Mouse (Mus musculus): Measurements from ENCODE around the gene Zfp568.

DNA sequence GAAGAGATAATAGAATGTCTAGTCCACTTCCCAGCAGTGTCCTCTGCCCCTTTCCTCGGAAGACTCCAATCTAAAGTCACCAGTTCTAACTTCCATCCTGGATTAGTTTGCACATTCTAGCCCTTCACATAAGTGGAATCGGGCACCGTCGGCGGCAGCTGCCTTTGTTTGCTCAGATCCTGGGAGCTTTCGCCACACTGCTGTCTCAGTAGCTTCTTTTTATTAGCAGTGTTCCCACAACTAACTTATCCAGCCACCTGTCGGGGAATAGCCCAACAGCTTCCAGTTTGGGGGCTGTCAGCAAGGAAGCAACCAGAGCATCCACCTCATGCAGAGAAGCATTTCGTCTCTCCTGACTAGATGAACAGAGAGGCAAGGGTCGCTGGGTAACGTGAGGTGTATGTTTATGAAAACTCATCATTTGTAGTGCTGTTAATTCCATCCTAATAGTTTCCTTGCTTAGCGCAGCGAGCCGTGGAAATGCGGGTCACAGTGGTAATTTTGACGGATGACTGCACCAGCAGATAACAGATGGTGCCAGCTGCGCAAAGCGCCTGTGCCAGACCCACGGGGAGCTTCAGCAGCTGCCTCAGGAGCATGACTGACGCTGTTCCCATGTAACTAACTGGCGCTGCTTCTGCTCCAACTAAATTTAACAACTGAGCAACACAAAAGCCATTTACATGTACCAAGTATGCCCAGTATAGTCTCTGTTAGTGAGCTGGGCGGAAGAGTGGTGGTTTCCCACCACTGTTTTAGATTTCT is 25.7 kb downstream of the Zfp568 start:
- peak; percentile 27; the same call in 1 of the 2 replicates for TF ChIP-seq EP300 (IDR thresholded peaks at IDR 0.05; ENCODE audit: low read depth)
- TF ChIP-seq CTCF (IDR thresholded peaks at IDR 0.05; ENCODE audit: low read depth) = no peak

All from heart, postnatal 0 days (tissue).